In genomic region chr2:30827749-30828475, GRCm38 (mm10) we compare ENCODE assay signal across 8 mouse cellular contexts. TPM values are rescaled to one million over a fixed set of nuclear protein-coding genes. Genes with fewer than 3 reads are reported as not detected.
A peak's percentile ranks its signal among the peaks of the same experiment; 100 is the strongest.
DNase-seq lines count a peak whose midpoint lies in the region; ATAC-seq and TF ChIP-seq lines count a peak whose summit lies in the region.

No protein-coding gene starts in this region.

- peak; percentile 69 for ATAC-seq in embryonic facial prominence, embryonic 13.5 days (ENCODE audit: insufficient number of reproducible peaks, insufficient read depth, low FRiP score, low TSS enrichment, low read depth)
- peak; percentile 91 for ATAC-seq in limb, embryonic 14.5 days (ENCODE audit: low FRiP score, low read depth)
- peak; percentile 91 for ATAC-seq in midbrain, postnatal 0 days (ENCODE audit: low FRiP score)

- TF ChIP-seq POLR2A in limb, embryonic 14.5 days (IDR thresholded peaks at IDR 0.05; ENCODE audit: borderline replicate concordance, extremely low read depth, insufficient read depth, insufficient read length): no peak

- H3K27ac ChIP-seq in embryonic facial prominence, embryonic 13.5 days: peak overlapping the region; percentile 77
- H3K27ac ChIP-seq in limb, embryonic 14.5 days (replicated peaks; ENCODE audit: low read depth, low read length): peak overlapping the region; percentile 39; the same call in 1 of the 2 replicates
- peak overlapping the region; percentile 76 for H3K27ac ChIP-seq in midbrain, postnatal 0 days (ENCODE audit: low read depth, low read length)

- peak overlapping the region; percentile 96 for H3K9ac ChIP-seq in embryonic facial prominence, embryonic 13.5 days
- peak overlapping the region; percentile 79 for H3K9ac ChIP-seq in limb, embryonic 14.5 days (ENCODE audit: low read depth, low read length, severe bottlenecking)
- H3K9ac ChIP-seq in midbrain, postnatal 0 days (replicated peaks; ENCODE audit: low read length, poor library complexity, severe bottlenecking): peak overlapping the region; percentile 93

- no peaks in the 10 kb centered on the region for H3K9me3 ChIP-seq in embryonic facial prominence, embryonic 13.5 days
- no peaks in the 10 kb centered on the region for H3K9me3 ChIP-seq in limb, embryonic 14.5 days (ENCODE audit: control insufficient read depth, low read length)
- H3K9me3 ChIP-seq in midbrain, postnatal 0 days (ENCODE audit: low read length): no peaks in the 10 kb centered on the region

- H3K36me3 ChIP-seq in embryonic facial prominence, embryonic 13.5 days: peaks cover 37% of the 10 kb centered on the region
- peaks cover 36% of the 10 kb centered on the region for H3K36me3 ChIP-seq in limb, embryonic 14.5 days (ENCODE audit: control insufficient read depth, insufficient read depth, low read length)
- H3K36me3 ChIP-seq in midbrain, postnatal 0 days (ENCODE audit: insufficient read depth, low read length): peaks cover 33% of the 10 kb centered on the region

- no peaks in the 10 kb centered on the region for H3K27me3 ChIP-seq in embryonic facial prominence, embryonic 13.5 days
- no peaks in the 10 kb centered on the region for H3K27me3 ChIP-seq in limb, embryonic 14.5 days (ENCODE audit: control insufficient read depth, insufficient read depth, low read length)
- H3K27me3 ChIP-seq in midbrain, postnatal 0 days (ENCODE audit: insufficient read depth, low read length): no peaks in the 10 kb centered on the region

- TF ChIP-seq CTCF in midbrain, postnatal 0 days (IDR thresholded peaks at IDR 0.05): peak; percentile 95

- DNase-seq in 3134 (ENCODE audit: extremely low read depth, insufficient read length, low spot score): peak; percentile 92
- peak; percentile 96 to 97 for DNase-seq in adrenal gland, postnatal 36 days
- DNase-seq in heart, adult 8-10 months (ENCODE audit: low spot score): peak; percentile 92
- peak; percentile 94 for DNase-seq in kidney, adult 9 months
- DNase-seq in limb, embryonic 14.5 days (ENCODE audit: low spot score): peak; percentile 94
- DNase-seq in midbrain, postnatal 0 days (ENCODE audit: low spot score): peak; percentile 95
- DNase-seq in spleen, postnatal 14 days (ENCODE audit: low spot score in 2 of 2): peak; percentile 95 to 98

- H3K4me2 ChIP-seq in embryonic facial prominence, embryonic 13.5 days: peak overlapping the region; percentile 93
- H3K4me2 ChIP-seq in limb, embryonic 14.5 days (replicated peaks; ENCODE audit: low read depth, low read length, severe bottlenecking): peak overlapping the region; percentile 88
- H3K4me2 ChIP-seq in midbrain, postnatal 0 days (ENCODE audit: low read depth, low read length, poor library complexity, severe bottlenecking): peak overlapping the region; percentile 94

- under 1% methylated on average over 63 of the region's 63 CpGs for WGBS in embryonic facial prominence, embryonic 13.5 days
- WGBS in limb, embryonic 14.5 days: 0% methylated on average over 63 of the region's 63 CpGs
- under 1% methylated on average over 63 of the region's 63 CpGs for WGBS in midbrain, postnatal 0 days

- peak overlapping the region; percentile 97 for H3K4me3 ChIP-seq in embryonic facial prominence, embryonic 13.5 days
- H3K4me3 ChIP-seq in limb, embryonic 14.5 days (replicated peaks; ENCODE audit: low read length): peak overlapping the region; percentile 92
- peak overlapping the region; percentile 96 for H3K4me3 ChIP-seq in midbrain, postnatal 0 days (ENCODE audit: low read depth, low read length)

- peaks cover 39% of the 10 kb centered on the region for H3K4me1 ChIP-seq in embryonic facial prominence, embryonic 13.5 days
- H3K4me1 ChIP-seq in limb, embryonic 14.5 days (ENCODE audit: control insufficient read depth, insufficient read depth, low read length): peaks cover 15% of the 10 kb centered on the region
- peaks cover 12% of the 10 kb centered on the region for H3K4me1 ChIP-seq in midbrain, postnatal 0 days (ENCODE audit: insufficient read depth, low read length)

RNA-seq across cellular contexts. Expression of gene Asb6, which starts 2.2 kb away (rescaled TPM):
- total RNA-seq in adrenal gland, postnatal 36 days (2021): 10 to 100 TPM; 23.9 to 27.0 TPM
- polyA plus RNA-seq in embryonic facial prominence, embryonic 13.5 days (2015; fragmentation: Nextera tagmentation; extraction: Ambion mirVana): 39.5 and 47.3 TPM in 2 replicates
- 10 to 100 TPM in 1 of 4 experiments, 1 to 10 TPM in 3; 8.4 to 11.3 (median 8.7) TPM for total RNA-seq in heart, adult 8-10 months (2022)
- polyA plus RNA-seq in limb, embryonic 14.5 days (2012; rRNA removed): 36.8 and 48.7 TPM in 2 replicates
- polyA plus RNA-seq in limb, embryonic 14.5 days (2014; fragmentation: Nextera tagmentation; extraction: Ambion mirVana): 29.5 and 31.8 TPM in 2 replicates
- 36.5 and 40.7 TPM in 2 replicates for total RNA-seq in midbrain, postnatal 0 days (2014; rRNA removed)
- polyA plus RNA-seq in midbrain, postnatal 0 days (2015; fragmentation: Nextera tagmentation; extraction: Ambion mirVana): 36.1 and 39.6 TPM in 2 replicates

RNA-seq across cellular contexts. Expression of gene Prrx2, which starts 6.9 kb away (rescaled TPM):
- 1 to 10 TPM in 1 of 2 experiments, under 1 TPM in 1; 0.46 to 2.2 TPM for total RNA-seq in adrenal gland, postnatal 36 days (2021)
- polyA plus RNA-seq in embryonic facial prominence, embryonic 13.5 days (2015; fragmentation: Nextera tagmentation; extraction: Ambion mirVana): 103 and 107 TPM in 2 replicates
- total RNA-seq in heart, adult 8-10 months (2022): under 1 TPM; 0.28 to 1.00 (median 0.73) TPM
- 176 and 268 TPM in 2 replicates for polyA plus RNA-seq in limb, embryonic 14.5 days (2012; rRNA removed)
- 93.1 and 112 TPM in 2 replicates for polyA plus RNA-seq in limb, embryonic 14.5 days (2014; fragmentation: Nextera tagmentation; extraction: Ambion mirVana)
- 4.4 and 12.5 TPM in 2 replicates for total RNA-seq in midbrain, postnatal 0 days (2014; rRNA removed)
- 3.0 and 5.1 TPM in 2 replicates for polyA plus RNA-seq in midbrain, postnatal 0 days (2015; fragmentation: Nextera tagmentation; extraction: Ambion mirVana)

RNA-seq across cellular contexts. Expression of gene Ntmt1, which starts 20.3 kb away (rescaled TPM):
- 10 to 100 TPM; 49.6 to 52.2 TPM for total RNA-seq in adrenal gland, postnatal 36 days (2021)
- polyA plus RNA-seq in embryonic facial prominence, embryonic 13.5 days (2015; fragmentation: Nextera tagmentation; extraction: Ambion mirVana): 94.9 and 105 TPM in 2 replicates
- 10 to 100 TPM; 23.8 to 27.7 (median 25.3) TPM for total RNA-seq in heart, adult 8-10 months (2022)
- polyA plus RNA-seq in limb, embryonic 14.5 days (2012; rRNA removed): 59.5 and 66.8 TPM in 2 replicates
- polyA plus RNA-seq in limb, embryonic 14.5 days (2014; fragmentation: Nextera tagmentation; extraction: Ambion mirVana): 84.2 and 91.0 TPM in 2 replicates
- total RNA-seq in midbrain, postnatal 0 days (2014; rRNA removed): 62.2 and 74.1 TPM in 2 replicates
- polyA plus RNA-seq in midbrain, postnatal 0 days (2015; fragmentation: Nextera tagmentation; extraction: Ambion mirVana): 90.3 and 104 TPM in 2 replicates

RNA-seq across cellular contexts. Expression of gene 1700001O22Rik, which starts 24.5 kb away (rescaled TPM):
- total RNA-seq in adrenal gland, postnatal 36 days (2021): 1 to 10 TPM in 1 of 2 experiments, under 1 TPM in 1; 0.99 to 2.8 TPM
- polyA plus RNA-seq in embryonic facial prominence, embryonic 13.5 days (2015; fragmentation: Nextera tagmentation; extraction: Ambion mirVana): 2.8 and 2.9 TPM in 2 replicates
- 1 to 10 TPM in 1 of 4 experiments, under 1 TPM in 3; 0.24 to 1.2 (median 0.55) TPM for total RNA-seq in heart, adult 8-10 months (2022)
- 3.3 and 3.4 TPM in 2 replicates for polyA plus RNA-seq in limb, embryonic 14.5 days (2012; rRNA removed)
- 2.7 and 3.4 TPM in 2 replicates for polyA plus RNA-seq in limb, embryonic 14.5 days (2014; fragmentation: Nextera tagmentation; extraction: Ambion mirVana)
- 2.4 TPM in 1 of 2 replicates, not detected in the other for total RNA-seq in midbrain, postnatal 0 days (2014; rRNA removed)
- polyA plus RNA-seq in midbrain, postnatal 0 days (2015; fragmentation: Nextera tagmentation; extraction: Ambion mirVana): 1.2 and 1.5 TPM in 2 replicates

Comparison
In these comparisons a context has a peak if more than half of its experiments do, and no peak if none do; other contexts are left out.
1. Peak in every context shown above with its lines: DNase-seq, ATAC-seq, H3K4me3 ChIP-seq and H3K27ac ChIP-seq.